Mouse (Mus musculus): ENCODE measurements around the gene Cep104. TPM values are rescaled to one million over a fixed set of nuclear protein-coding genes. Genes with fewer than 3 reads are reported as not detected.
A peak's percentile ranks its signal among the peaks of the same experiment; 100 is the strongest.

The Cep104 gene
- polyA plus RNA-seq, 1 experiment from 2014 or later = 20.4 TPM

GRCm38 (mm10) chr4:154005488-154005887, 30.5 kb downstream of the Cep104 start:
- peaks cover 57% of the 10 kb centered on the region for H3K36me3 ChIP-seq (ENCODE audit: poor library complexity, severe bottlenecking)
- ATAC-seq = no peak
- H3K9me3 ChIP-seq (replicated peaks) = no peaks in the 10 kb centered on the region

GRCm38 (mm10) chr4:154006264-154006663, 31.3 kb downstream of the Cep104 start:
- H3K9ac ChIP-seq = no peak overlapping the region
- no peaks in the 10 kb centered on the region for H3K9me3 ChIP-seq (replicated peaks)
- no peak overlapping the region for H3K4me2 ChIP-seq
- no peak overlapping the region for H3K27ac ChIP-seq
- H3K4me3 ChIP-seq = no peak overlapping the region
- H3K36me3 ChIP-seq (ENCODE audit: poor library complexity, severe bottlenecking) = peaks cover 57% of the 10 kb centered on the region
- 90% methylated on average over 6 of the region's 6 CpGs for WGBS
- no peaks in the 10 kb centered on the region for H3K27me3 ChIP-seq
- peaks cover 5% of the 10 kb centered on the region; the same call in 1 of the 2 replicates for H3K4me1 ChIP-seq
- no peak for ATAC-seq

More at GRCm38 (mm10) chr4:154005488-154005887, 30.5 kb downstream of the Cep104 start:
- Histone ChIP-seq H3K4me2 (no peak overlapping the region), H3K4me3 (no peak overlapping the region), H3K27ac (no peak overlapping the region), H3K9ac (no peak overlapping the region), H3K27me3 (no peaks in the 10 kb centered on the region), H3K4me1 (no peaks in the 10 kb centered on the region)
- 85% methylated on average over 5 of the region's 5 CpGs for WGBS

- Histone ChIP-seq H3K27ac (no peak overlapping the region), H3K36me3 (ENCODE audit: poor library complexity, severe bottlenecking) (peaks cover 47% of the 10 kb centered on the region), H3K4me3 (no peak overlapping the region), H3K27me3 (no peaks in the 10 kb centered on the region), H3K9ac (no peak overlapping the region), H3K4me2 (no peak overlapping the region), H3K4me1 (peaks cover 12% of the 10 kb centered on the region), H3K9me3 (replicated peaks) (no peaks in the 10 kb centered on the region)
- 76% methylated on average over 4 of the region's 4 CpGs for WGBS
- no peak for ATAC-seq
These were observed 32.8 kb downstream of the Cep104 start for GRCm38 (mm10) chr4:154007759-154008158.

GRCm38 (mm10) chr4:154010907-154011645, 36.1 kb downstream of the Cep104 start:
- Histone ChIP-seq H3K4me1 (peaks cover 26% of the 10 kb centered on the region), H3K36me3 (ENCODE audit: poor library complexity, severe bottlenecking) (peaks cover 42% of the 10 kb centered on the region), H3K27ac (0 out of 2 replicates have a peak overlapping the region, but pooled peaks have one; percentile 42), H3K4me2 (peak overlapping the region; percentile 100), H3K9ac (peak overlapping the region; percentile 97), H3K27me3 (no peaks in the 10 kb centered on the region), H3K9me3 (replicated peaks) (no peaks in the 10 kb centered on the region), H3K4me3 (peak overlapping the region; percentile 100)
- 30% methylated on average over 13 of the region's 13 CpGs for WGBS
- no peak; the same call in 1 of the 2 replicates for ATAC-seq

GRCm38 (mm10) chr4:154011646-154012089, 36.7 kb downstream of the Cep104 start, which contains the start of gene Lrrc47:
Lrrc47 (plus strand) TSS chr4:154011731.
- H3K4me2 ChIP-seq = peak within 1 kb of the TSS; percentile 100
- peak within 1 kb of the TSS; percentile 57 for H3K27ac ChIP-seq
- no peaks in the 10 kb centered on the region for H3K9me3 ChIP-seq (replicated peaks)
- peak; percentile 95 for ATAC-seq
- H3K4me3 ChIP-seq = peak within 1 kb of the TSS; percentile 100
- no peaks in the 10 kb centered on the region for H3K27me3 ChIP-seq
- WGBS = under 1% methylated on average over 53 of the region's 59 CpGs
- H3K36me3 ChIP-seq (ENCODE audit: poor library complexity, severe bottlenecking) = peaks cover 42% of the 10 kb centered on the region
- H3K9ac ChIP-seq = peak within 1 kb of the TSS; percentile 97
- peaks cover 26% of the 10 kb centered on the region for H3K4me1 ChIP-seq

- no peak for ATAC-seq
- H3K36me3 ChIP-seq (ENCODE audit: poor library complexity, severe bottlenecking) = peaks cover 42% of the 10 kb centered on the region
- peak overlapping the region; percentile 57 for H3K27ac ChIP-seq
- H3K4me1 ChIP-seq = peaks cover 26% of the 10 kb centered on the region
- H3K9me3 ChIP-seq (replicated peaks) = no peaks in the 10 kb centered on the region
- peak overlapping the region; percentile 100 for H3K4me2 ChIP-seq
- WGBS = 3% methylated on average over 55 of the region's 55 CpGs
- no peaks in the 10 kb centered on the region for H3K27me3 ChIP-seq
- H3K9ac ChIP-seq = peak overlapping the region; percentile 97
- H3K4me3 ChIP-seq = peak overlapping the region; percentile 100
These were observed 37.3 kb downstream of the Cep104 start for GRCm38 (mm10) chr4:154012132-154012882.

DNA sequence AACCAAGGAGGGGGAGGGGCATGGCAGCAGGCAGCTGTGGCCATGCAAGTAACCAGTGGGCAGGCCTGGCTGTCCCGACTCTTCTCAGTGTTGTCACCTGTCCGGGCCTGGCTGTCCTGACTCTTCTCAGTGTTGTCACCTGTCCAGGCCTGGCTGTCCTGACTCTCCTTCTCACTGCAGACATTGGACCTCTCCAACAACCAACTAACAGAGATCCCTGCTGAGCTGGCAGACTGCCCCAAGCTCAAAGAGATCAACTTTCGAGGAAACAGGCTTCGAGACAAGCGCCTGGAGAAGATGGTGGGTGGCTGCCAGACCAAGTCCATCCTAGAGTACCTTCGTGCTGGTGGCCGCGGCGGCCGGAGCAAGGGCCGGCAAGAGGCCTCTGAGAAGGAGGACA, 40.5 kb downstream of the Cep104 start:
- WGBS = 93% methylated on average over 6 of the region's 11 CpGs
- Histone ChIP-seq H3K27me3 (no peaks in the 10 kb centered on the region), H3K27ac (no peak overlapping the region), H3K4me3 (no peak overlapping the region), H3K4me2 (no peak overlapping the region), H3K4me1 (peaks cover 26% of the 10 kb centered on the region), H3K36me3 (ENCODE audit: poor library complexity, severe bottlenecking) (peaks cover 71% of the 10 kb centered on the region), H3K9me3 (replicated peaks) (no peaks in the 10 kb centered on the region), H3K9ac (no peak overlapping the region)
- no peak for ATAC-seq

- ATAC-seq = no peak
- Histone ChIP-seq H3K9me3 (replicated peaks) (no peaks in the 10 kb centered on the region), H3K27ac (no peak overlapping the region), H3K4me3 (no peak overlapping the region), H3K27me3 (peaks cover 6% of the 10 kb centered on the region; the same call in 1 of the 2 replicates), H3K36me3 (ENCODE audit: poor library complexity, severe bottlenecking) (peaks cover 80% of the 10 kb centered on the region), H3K4me2 (no peak overlapping the region), H3K9ac (no peak overlapping the region), H3K4me1 (no peaks in the 10 kb centered on the region; the same call in 1 of the 2 replicates)
- 72% methylated on average over 7 of the region's 7 CpGs for WGBS
These were observed 44.6 kb downstream of the Cep104 start for GRCm38 (mm10) chr4:154019571-154019970.

DNA sequence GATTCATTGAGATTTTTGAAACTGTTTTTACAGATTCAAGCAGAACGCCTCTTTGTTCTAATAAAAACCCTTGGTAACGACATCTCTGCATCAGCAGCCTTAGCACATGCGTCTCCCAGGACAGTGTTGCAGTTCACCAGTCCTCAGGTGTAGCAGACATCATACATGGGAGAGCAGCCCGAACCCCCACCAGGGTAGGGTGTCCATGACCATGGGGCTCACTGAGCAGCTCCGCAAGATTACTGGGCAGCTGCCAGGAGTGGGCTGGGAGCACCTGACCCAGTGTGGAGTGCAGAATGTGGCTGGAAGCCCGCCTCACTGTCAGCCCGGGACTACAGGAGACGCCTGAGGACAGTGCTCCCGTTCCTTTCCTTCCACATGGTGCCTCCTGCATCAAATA, 46.4 kb downstream of the Cep104 start:
- Histone ChIP-seq H3K27me3 (peaks cover 25% of the 10 kb centered on the region), H3K27ac (no peak overlapping the region), H3K9me3 (replicated peaks) (no peaks in the 10 kb centered on the region), H3K4me3 (no peak overlapping the region), H3K4me2 (no peak overlapping the region), H3K9ac (no peak overlapping the region), H3K4me1 (peaks cover 11% of the 10 kb centered on the region), H3K36me3 (ENCODE audit: poor library complexity, severe bottlenecking) (peaks cover 61% of the 10 kb centered on the region)
- 89% methylated on average over 9 of the region's 9 CpGs for whole genome bisulfite sequencing
- ATAC-seq = no peak

GRCm38 (mm10) chr4:154022407-154022806, 47.4 kb downstream of the Cep104 start:
- H3K4me3 ChIP-seq = no peak overlapping the region
- H3K27ac ChIP-seq = no peak overlapping the region
- peaks cover 11% of the 10 kb centered on the region for H3K4me1 ChIP-seq
- H3K4me2 ChIP-seq = no peak overlapping the region
- no peaks in the 10 kb centered on the region for H3K9me3 ChIP-seq (replicated peaks)
- peaks cover 51% of the 10 kb centered on the region for H3K36me3 ChIP-seq (ENCODE audit: poor library complexity, severe bottlenecking)
- H3K9ac ChIP-seq = no peak overlapping the region
- WGBS = 78% methylated on average over 4 of the region's 4 CpGs
- H3K27me3 ChIP-seq = peaks cover 34% of the 10 kb centered on the region
- ATAC-seq = no peak

GRCm38 (mm10) chr4:154022844-154023243, 47.9 kb downstream of the Cep104 start:
- peaks cover 11% of the 10 kb centered on the region for H3K4me1 ChIP-seq
- H3K27me3 ChIP-seq = peaks cover 34% of the 10 kb centered on the region
- H3K9ac ChIP-seq = no peak overlapping the region
- peaks cover 48% of the 10 kb centered on the region for H3K36me3 ChIP-seq (ENCODE audit: poor library complexity, severe bottlenecking)
- no peaks in the 10 kb centered on the region for H3K9me3 ChIP-seq (replicated peaks)
- no peak overlapping the region for H3K4me2 ChIP-seq
- no peak for ATAC-seq
- no peak overlapping the region for H3K4me3 ChIP-seq
- 46% methylated on average over 4 of the region's 4 CpGs for WGBS
- no peak overlapping the region for H3K27ac ChIP-seq
